Mouse (Mus musculus) lung, adult 18-20 months (tissue): ENCODE results near the gene Hmox1.

Experiments
- DNase-seq, 2 experiments: peaks; one replicate each; pipeline ENCODE4 v3.0.0; 2022; ENCODE audit warnings: mixed read lengths in 2 of 2

Gene Hmox1

DNA sequence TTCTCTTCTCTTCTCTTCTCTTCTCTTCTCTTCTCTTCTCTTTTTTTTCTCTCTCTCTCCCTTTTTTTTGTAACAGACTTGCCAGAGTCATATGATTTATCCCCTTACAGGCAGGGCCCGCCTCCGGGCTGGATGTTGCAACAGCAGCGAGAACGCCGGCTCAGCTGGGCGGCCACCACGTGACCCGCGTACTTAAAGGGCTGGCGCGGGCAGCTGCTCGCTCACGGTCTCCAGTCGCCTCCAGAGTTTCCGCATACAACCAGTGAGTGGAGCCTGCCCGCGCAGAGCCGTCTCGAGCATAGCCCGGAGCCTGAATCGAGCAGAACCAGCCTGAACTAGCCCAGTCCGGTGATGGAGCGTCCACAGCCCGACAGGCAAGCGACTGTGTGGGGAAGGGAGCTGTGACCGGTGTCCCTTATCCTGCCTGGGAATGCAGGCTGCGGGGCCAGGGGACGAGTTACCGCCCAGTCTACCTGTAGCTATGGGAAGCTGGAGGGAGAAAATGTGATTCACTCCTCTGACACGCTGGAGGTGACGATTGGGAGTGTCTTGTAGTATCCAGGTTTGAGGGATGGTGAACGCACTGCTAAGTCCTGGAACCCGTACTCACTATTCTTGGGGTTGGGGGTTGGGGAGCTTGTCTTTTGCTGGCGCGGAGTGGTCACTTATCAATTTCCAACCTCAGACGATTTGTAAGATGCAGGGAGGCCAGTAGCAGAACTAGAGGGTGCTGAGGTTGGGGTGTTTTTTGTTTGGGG is at the start of gene Hmox1:
Hmox1 (plus strand) TSS at position 223 of the 758 bp plus-strand sequence.
- DNase-seq, result peak; percentile 96 to 97

- no peak for DNase-seq
These were observed 47.1 kb upstream of the Hmox1 start for GRCm38 (mm10) chr8:75046303-75046702.

DNA sequence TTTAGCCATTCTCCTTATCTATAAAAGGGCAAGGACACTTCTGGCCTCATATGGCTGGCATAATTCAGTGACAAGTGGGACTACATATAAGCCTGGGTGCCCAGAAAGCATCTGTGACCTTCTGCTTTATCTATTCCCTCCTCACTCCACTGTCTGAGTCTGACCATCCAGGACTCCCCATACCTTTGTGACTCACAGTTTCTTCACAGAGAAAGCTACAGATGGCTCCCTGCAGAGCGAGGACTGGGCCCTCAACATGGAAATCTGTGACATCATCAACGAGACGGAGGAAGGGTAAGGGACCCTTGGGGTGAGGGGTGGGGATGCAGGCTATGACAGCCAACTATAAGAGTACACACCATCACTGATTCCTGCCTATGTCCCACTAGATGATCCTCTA is 45.6 kb upstream of the Hmox1 start:
- no peak for DNase-seq

- DNase-seq, result no peak
These were observed 40.1 kb upstream of the Hmox1 start for GRCm38 (mm10) chr8:75053342-75053741.

DNA sequence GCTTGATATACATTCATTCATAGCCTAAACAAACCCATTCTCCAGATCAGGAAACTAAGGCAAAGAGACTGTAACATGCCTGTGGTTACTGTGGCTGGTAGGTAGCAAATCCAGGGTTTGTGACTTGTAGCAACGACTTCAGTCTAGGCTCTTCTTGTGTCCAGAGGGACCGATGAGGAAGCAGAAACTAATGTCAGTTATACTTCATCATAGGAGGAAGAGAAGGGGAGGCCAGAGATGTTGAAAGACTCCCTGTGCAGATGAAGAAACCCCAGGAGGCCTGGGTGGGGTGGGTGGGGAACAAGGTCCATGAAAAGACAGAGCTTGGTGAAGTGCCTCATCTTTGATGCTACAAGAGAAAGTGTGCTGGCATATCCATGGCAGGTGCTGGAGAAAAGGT is 37.7 kb upstream of the Hmox1 start:
- no peak for DNase-seq

DNA sequence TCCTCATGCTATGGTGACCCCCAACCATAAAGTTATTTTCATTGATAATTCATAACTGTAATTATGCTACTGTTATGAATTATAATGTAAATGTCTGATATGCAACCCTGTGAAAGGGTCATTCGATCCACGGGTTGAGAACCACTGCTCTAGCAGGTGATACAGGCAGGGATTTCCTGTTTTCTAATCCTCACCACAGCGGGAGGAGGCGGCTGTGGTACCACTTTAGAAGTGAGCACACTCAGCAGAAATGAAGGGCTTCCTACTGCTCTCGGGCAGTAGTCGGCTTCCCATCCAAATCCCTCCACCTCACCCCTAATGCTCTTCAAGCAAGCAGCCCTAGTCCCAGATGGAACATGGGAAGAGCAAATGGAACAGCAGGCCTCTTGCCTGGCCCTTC is 33.4 kb upstream of the Hmox1 start:
- no peak for DNase-seq

- no peak for DNase-seq
These were observed 32.6 kb upstream of the Hmox1 start for GRCm38 (mm10) chr8:75060815-75061214.

DNA sequence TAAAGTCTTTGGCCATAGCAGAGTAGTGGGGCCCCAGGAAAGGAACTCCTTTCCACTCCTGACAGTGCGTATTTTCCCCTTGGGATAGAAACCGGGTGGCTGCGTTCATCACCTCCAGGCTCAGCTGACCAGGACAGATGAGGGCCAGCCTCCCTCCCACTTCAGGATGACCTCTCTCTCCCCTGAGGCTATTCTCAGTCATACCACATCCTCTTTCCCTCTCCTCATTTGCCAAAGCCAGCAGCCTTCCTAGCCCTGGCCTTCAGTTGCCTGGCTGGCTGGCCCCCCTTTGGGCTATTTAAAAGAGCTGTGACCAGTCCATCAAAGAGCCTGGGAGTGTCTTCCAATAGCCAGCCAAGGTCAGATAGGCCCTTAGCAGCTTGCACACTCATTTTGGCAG is 30.1 kb upstream of the Hmox1 start:
- no peak for DNase-seq

GRCm38 (mm10) chr8:75064790-75065189 is 28.6 kb upstream of the Hmox1 start:
- DNase-seq, result no peak

- no peak for DNase-seq
These were observed 26.1 kb upstream of the Hmox1 start for GRCm38 (mm10) chr8:75067287-75067686.

DNA sequence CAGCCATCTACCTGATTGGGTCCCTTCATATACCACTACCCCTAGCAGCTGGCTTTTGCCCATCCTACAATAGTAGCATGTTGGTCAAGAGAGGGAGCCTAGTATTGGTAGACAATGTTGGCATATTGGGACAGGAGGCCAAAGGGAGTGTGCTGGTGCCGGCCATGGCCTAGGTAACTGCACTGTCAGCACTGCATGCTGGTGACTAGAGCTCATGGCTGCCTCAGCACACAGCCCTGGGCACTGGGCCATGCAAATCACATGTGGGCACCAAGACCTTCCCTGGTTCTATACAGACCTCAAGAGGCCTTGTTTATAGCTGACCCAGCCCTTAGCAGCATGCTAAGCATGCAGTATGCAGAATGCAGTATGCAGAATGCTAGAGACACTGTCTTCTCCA is 23.1 kb upstream of the Hmox1 start:
- no peak for DNase-seq

DNA sequence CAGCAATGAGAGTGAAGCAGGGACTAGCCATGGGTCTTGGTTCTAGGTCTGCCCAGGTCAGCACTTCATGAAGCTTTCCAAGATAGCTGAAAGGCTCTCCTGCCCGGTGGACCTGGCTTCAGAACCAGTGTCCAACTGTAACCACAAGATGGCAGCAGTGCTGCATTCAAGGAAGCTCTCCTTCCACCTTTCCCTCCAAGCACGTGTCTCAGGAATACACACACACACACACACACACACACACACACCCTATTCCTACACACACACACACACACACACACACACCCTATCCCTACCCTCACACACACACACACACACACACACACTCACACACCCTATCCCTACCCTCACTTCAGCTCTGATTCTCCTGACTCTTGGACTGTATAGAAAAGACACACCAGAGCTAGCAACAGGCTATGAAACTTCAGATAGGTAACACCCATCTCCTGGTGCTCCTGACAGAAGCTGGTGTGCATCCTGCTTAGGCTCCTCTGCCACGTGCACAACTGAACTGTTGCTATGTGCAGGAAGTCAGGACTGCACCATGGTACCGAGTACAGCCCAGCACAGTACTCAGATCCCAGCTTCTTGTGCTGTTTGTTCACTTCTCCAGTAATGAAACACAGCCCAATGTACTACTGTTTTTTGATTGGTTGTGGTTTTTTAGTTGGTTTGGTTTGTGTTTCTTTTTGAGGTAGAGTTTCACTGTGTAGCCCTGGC is 21.6 kb upstream of the Hmox1 start:
- DNase-seq, result peak; percentile 76 to 84

- DNase-seq, result no peak
These were observed 18.5 kb upstream of the Hmox1 start for GRCm38 (mm10) chr8:75074876-75075275.

DNA sequence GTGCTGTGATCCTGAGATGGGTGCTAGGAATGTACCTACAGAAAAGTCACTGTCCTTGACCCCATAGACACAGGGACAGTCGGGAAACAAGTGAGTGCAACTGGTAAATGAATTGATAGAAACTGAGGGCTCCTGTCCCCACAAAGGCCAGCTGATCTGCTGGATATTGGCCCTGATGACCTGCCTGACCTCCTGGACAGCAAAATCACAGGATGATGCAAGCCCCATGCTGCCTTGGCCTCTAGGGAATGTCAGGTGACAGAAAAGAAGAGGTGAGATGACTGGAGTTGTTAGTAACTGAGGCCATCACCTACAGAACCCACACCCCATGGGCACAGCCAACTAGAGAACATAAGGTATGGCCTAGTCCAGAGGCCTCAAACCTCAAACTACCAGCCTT is 15.2 kb upstream of the Hmox1 start:
- no peak for DNase-seq

DNA sequence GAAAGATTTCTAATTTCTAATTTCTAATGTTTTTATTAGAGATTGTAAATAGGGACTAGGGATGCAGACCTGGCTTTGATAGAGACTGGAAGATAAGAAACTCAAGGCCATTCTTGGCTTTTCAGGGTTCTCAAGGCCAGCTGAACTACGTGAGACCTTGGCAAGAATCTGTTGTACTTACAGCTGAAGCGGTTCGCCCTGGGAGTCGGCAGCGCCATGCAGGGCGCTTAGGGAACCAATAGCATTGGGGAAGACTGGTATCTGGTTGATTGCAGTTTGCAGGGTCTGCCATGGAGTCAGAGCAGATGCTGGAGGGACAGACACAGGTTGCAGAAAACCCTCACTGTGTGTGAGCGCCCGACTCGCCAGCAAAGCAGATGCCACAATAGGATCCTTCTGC is 14.6 kb upstream of the Hmox1 start:
- no peak for DNase-seq

DNA sequence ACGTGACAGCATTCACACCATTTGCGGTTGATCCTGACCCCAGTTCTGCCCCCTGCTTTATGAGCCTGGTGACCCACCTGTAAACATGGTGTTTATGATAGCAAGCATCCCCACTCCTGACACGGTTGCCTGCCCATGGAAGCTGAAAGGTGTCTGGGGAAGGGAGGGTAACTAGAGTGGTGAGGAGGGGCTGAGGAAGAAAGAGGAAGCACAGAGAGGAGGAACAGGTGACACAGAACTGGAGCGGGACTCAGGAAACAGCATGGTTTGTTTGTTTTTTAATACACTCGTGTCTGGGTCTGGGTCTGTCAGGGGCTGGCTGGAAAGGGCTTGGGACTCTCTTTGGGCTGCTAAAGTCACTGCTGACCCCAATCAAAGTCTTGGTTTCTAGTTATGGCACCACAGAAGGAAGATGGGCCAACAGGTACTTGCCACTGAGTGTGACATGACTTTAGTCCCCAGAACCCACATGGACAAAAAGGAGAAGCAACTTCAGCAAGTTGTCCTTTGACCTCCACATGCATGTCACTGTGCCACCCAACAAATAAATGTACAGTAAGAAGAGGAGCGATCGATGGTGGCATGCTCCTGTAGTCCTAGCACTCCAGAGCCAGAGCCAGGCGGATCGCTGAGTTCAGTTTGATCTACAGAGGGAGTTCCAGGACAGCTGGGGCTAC is 11.9 kb upstream of the Hmox1 start:
- no peak for DNase-seq

DNA sequence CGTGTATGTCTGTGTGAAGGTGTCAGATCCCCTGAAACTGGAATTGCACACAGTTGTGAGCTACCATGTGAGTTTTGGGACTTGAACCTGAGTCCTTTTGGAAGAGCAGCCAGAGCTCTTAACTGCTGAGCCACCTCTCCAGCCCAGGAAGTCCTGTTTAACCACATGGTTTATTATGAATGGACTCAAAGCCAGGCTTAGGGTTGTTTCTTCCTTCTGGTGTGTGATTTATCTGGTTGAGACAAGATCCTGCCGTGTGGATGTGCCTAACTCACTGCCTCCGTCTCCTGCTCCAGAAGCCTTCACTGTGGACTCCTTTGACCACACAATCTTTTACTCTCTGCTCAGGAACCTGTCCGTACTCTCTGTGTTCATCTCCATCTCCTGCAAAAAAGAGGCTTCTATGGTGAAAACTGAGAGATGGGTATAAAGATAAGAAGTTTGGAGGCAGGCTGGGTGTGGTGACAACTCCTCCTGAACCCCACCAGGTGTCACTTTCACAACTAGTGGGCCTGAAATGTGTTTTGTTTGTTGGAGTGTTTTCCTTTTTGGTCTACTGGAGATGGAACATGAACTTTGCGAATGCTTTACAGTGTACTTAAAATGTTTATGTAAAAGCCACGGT is 11.1 kb upstream of the Hmox1 start:
- no peak for DNase-seq

GRCm38 (mm10) chr8:75083846-75084245 is 9.6 kb upstream of the Hmox1 start:
- DNase-seq, result peak; percentile 94 to 97

- no peak for DNase-seq
These were observed 8.9 kb upstream of the Hmox1 start for GRCm38 (mm10) chr8:75084382-75085064.

GRCm38 (mm10) chr8:75086002-75086401 is 7.4 kb upstream of the Hmox1 start:
- DNase-seq, result peak in 1 of 2 experiments; percentile 45

DNA sequence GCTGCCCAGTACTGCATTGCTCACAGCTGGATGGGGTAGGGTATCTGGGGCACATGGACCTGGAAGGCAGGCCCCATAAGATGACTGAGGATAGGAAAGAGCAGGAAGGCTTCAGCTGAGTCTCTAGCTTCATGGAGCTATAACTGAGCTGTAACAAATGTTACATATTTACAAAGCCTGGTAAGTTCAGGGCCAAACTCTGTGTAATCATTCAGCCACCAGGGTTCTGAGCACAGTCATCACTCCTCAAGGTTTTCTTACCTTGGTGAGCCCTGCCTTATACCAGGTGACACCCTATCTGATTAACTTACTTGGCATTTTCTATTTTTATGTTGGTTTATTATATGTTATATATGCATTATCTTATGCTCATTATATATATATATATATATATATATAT is 6.3 kb upstream of the Hmox1 start:
- DNase-seq, result no peak

GRCm38 (mm10) chr8:75088989-75089881 is 4.2 kb upstream of the Hmox1 start:
- DNase-seq, result peak; percentile 81 to 91
